Mouse (Mus musculus) intestine, embryonic 14.5 days (tissue): ENCODE measurements around the gene Notum. TPM values are rescaled to one million over a fixed set of nuclear protein-coding genes. Genes with fewer than 3 reads are reported as not detected.

Experiments
- ATAC-seq: fragments of 200-750 bp; cut with Nextera tagmentation; replicated peaks from 2 replicates; pipeline ENCODE4 v1.8.0; 2017; ENCODE audit warnings: low read depth, moderate number of reproducible peaks, moderate TSS enrichment, moderate library complexity; ENCODE audit not compliant: low FRiP score, low TSS enrichment
- DNase-seq: peaks from one replicate; pipeline ENCODE4 v3.0.0-alpha.2; 2018; ENCODE audit warnings: low spot score
- H3K27ac ChIP-seq: fragments of 300-500 bp; sonication (generic); 2 replicates; pipeline ENCODE4 v1.5.1; 2014; ENCODE audit warnings: low read depth, mild to moderate bottlenecking, control low read depth
- H3K27me3 ChIP-seq: fragments of 300-500 bp; sonication (generic); replicated peaks from 2 replicates; pipeline ENCODE4 v1.6.1; 2014; ENCODE audit warnings: low read length, control low read depth; ENCODE audit not compliant: control insufficient read depth, insufficient read depth
- H3K36me3 ChIP-seq: fragments of 300-500 bp; sonication (generic); 2 replicates; pipeline ENCODE4 v1.6.1; 2014; ENCODE audit warnings: low read length, control low read depth; ENCODE audit not compliant: control insufficient read depth, insufficient read depth
- H3K4me1 ChIP-seq: fragments of 300-500 bp; sonication (generic); replicated peaks from 2 replicates; pipeline ENCODE4 v1.6.1; 2014; ENCODE audit warnings: low read length, control low read depth, mixed read lengths; ENCODE audit not compliant: control insufficient read depth, insufficient read depth
- H3K4me2 ChIP-seq: fragments of 300-500 bp; sonication (generic); 2 replicates; pipeline ENCODE4 v1.6.1; 2014; ENCODE audit warnings: low read length
- H3K4me3 ChIP-seq: fragments of 300-500 bp; sonication (generic); 2 replicates; pipeline ENCODE4 v1.5.1; 2014; ENCODE audit warnings: low read depth, low read length, control low read depth, mixed read lengths
- H3K9ac ChIP-seq: fragments of 300-500 bp; sonication (generic); 2 replicates; pipeline ENCODE4 v1.6.1; 2014; ENCODE audit warnings: mild to moderate bottlenecking, low read length
- H3K9me3 ChIP-seq: fragments of 300-500 bp; sonication (generic); 2 replicates; pipeline ENCODE4 v1.6.1; 2016; ENCODE audit warnings: low read length, control low read depth; ENCODE audit not compliant: control insufficient read depth
- WGBS: fragments of 180-500 bp; shearing (Covaris S2); extraction: QIAGEN DNeasy Blood & Tissue Kit; methylation state at CpG from one replicate; pipeline ENCODE4 v1.1.7; 2014; 5-methylcytosine and 5-hydroxymethylcytosine counted together
- polyA plus RNA-seq: library from polyadenylated mRNA; unstranded; fragments of >200 nt; fragmentation: Nextera tagmentation; extraction: Ambion mirVana; gene quantifications from 2 replicates; pipeline ENCODE4 v1.2.1, GENCODE M21; 2014

The Notum gene
- polyA plus RNA-seq: 1.1 and 1.3 TPM in 2 replicates

DNA sequence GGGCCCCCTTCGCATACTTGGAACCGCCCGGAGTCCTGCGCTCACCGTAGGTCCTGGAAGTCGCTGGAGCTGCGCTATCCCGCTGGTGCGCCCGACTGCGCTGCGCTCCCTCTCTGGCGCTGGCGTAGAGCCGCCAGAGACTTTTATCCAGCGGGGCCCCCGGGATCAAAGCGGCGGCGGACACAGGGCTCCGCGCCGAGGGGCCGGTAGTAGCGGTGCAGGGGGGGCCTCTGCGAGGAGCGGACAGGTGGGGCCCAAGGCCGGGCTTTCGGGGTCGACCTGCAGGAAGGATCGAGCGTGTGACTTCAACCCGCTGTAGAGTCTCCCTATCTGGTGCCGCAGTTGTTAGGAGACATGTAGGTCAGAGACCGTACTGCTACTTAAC lies at the start of gene Notum:
TSS of gene Notum (minus strand) at position 100 of the 385 bp plus-strand sequence.
- Histone ChIP-seq H3K4me2 (peak within 1 kb of the TSS; percentile 70), H3K4me3 (peak within 1 kb of the TSS; percentile 21), H3K9me3 (no peaks in the 10 kb centered on the region), H3K36me3 (no peaks in the 10 kb centered on the region), H3K27ac (no peak within 1 kb of the TSS), H3K4me1 (peaks cover 9% of the 10 kb centered on the region), H3K9ac (no peak within 1 kb of the TSS), H3K27me3 (peaks cover 63% of the 10 kb centered on the region)
- ATAC-seq: no peak; the same call in 1 of the 2 replicates
- WGBS: under 1% methylated on average over 35 of the region's 35 CpGs
- peak; percentile 66 for DNase-seq

DNA sequence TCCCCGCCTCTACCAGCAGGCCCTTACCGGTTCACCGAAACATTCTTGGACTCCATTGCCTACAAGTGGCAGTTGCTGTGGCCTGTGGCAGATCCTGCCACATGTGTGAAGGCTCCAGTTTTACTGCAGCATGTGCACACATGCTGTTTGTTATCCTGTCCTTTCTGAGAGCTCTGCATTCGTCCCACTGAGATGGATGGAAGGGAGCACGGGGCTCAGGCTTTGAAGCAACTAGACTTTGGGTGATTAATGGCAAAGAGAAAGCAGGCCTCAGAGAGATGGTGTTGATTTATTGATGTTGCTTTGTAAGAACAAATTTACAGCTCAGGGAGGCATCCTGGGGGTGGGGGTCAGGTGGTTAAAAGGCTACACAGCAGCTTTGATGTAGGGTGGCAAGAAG lies 49.7 kb upstream of the Notum start:
- H3K9me3 ChIP-seq: no peaks in the 10 kb centered on the region
- peaks cover 19% of the 10 kb centered on the region for H3K36me3 ChIP-seq
- WGBS: 59% methylated on average over 5 of the region's 5 CpGs
- DNase-seq (no peak), ATAC-seq (no peak)
- no peak overlapping the region for H3K4me2 ChIP-seq
- peaks cover 27% of the 10 kb centered on the region for H3K4me1 ChIP-seq
- H3K27me3 ChIP-seq: no peaks in the 10 kb centered on the region
- no peak overlapping the region for H3K4me3 ChIP-seq
- H3K9ac ChIP-seq: no peak overlapping the region
- no peak overlapping the region for H3K27ac ChIP-seq

DNA sequence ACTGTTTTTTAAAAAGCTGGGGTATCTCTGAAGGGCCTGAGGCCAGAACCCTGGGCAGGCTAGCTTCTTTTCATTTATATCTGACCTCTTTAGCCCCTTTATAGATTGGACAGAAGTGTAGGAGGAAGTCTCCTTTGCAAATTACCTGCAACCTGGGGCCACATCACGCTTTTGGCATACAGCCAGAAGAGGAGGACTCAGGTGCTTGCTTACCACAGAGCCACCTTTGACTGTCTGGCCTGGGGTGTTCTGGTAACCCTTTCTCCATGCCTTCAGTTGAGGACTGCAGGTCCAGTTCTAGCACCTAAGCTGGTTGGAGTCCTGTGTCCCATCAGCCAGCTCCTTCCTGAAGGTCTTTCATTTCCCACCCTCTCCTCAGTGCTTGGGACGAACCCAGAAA lies 48.6 kb upstream of the Notum start:
- WGBS: 56% methylated on average over 2 of the region's 2 CpGs
- Histone ChIP-seq H3K36me3 (peaks cover 14% of the 10 kb centered on the region), H3K4me2 (no peak overlapping the region), H3K9me3 (no peaks in the 10 kb centered on the region), H3K4me1 (peaks cover 29% of the 10 kb centered on the region), H3K27ac (no peak overlapping the region), H3K9ac (no peak overlapping the region), H3K27me3 (no peaks in the 10 kb centered on the region), H3K4me3 (no peak overlapping the region)
- no peak for DNase-seq
- no peak for ATAC-seq

DNA sequence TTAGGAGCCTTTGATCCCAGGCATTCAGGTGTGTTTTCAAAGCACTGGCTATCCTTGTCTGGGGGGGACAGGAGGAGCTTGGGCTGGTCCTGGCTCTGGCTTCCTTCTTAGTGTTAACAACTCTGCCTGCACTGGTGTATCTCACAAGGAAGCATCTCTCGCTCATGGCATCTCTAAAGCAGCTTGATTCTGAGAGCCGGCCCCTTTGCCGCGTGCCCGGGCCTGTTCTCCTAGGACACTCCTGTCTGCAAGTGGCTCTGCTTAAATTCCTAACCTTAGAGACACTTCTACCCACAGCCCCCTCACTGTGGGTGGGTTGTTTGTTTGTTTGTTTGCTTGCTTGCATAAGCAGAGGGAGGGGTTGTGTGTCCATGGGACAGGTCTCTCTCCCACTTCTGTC lies 47.0 kb upstream of the Notum start:
- 23% methylated on average over 5 of the region's 5 CpGs for WGBS
- Histone ChIP-seq H3K4me2 (no peak overlapping the region), H3K4me1 (peaks cover 36% of the 10 kb centered on the region), H3K27ac (no peak overlapping the region), H3K36me3 (peaks cover 18% of the 10 kb centered on the region), H3K9ac (no peak overlapping the region), H3K9me3 (no peaks in the 10 kb centered on the region), H3K4me3 (no peak overlapping the region), H3K27me3 (no peaks in the 10 kb centered on the region)
- ATAC-seq (no peak), DNase-seq (no peak)

DNA sequence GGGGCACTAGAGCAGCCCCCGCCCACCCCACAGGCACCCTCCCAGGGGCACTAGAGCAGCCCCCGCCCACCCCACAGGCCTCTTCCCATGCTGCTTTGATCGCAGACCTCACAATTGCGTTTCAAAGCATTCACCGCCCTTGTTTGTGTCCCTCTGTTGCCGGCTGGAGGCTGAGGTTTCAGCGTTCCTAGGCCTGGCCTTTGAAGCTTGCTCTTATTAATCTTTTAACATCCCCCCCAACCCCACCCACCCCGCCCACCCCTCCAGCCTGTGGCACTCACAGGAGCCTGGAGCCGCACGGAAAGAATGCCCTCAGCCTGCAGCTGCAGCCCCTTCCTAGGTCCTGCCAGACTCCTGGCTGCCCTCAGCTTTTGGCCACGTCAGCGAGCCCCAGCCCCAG lies 46.2 kb upstream of the Notum start:
- peaks cover 23% of the 10 kb centered on the region for H3K36me3 ChIP-seq
- no peak overlapping the region for H3K27ac ChIP-seq
- 16% methylated on average over 11 of the region's 12 CpGs for WGBS
- no peak overlapping the region for H3K4me2 ChIP-seq
- H3K4me3 ChIP-seq: no peak overlapping the region
- H3K9me3 ChIP-seq: no peaks in the 10 kb centered on the region
- H3K27me3 ChIP-seq: no peaks in the 10 kb centered on the region
- no peak overlapping the region for H3K9ac ChIP-seq
- DNase-seq (no peak), ATAC-seq (no peak)
- H3K4me1 ChIP-seq: peaks cover 33% of the 10 kb centered on the region

DNA sequence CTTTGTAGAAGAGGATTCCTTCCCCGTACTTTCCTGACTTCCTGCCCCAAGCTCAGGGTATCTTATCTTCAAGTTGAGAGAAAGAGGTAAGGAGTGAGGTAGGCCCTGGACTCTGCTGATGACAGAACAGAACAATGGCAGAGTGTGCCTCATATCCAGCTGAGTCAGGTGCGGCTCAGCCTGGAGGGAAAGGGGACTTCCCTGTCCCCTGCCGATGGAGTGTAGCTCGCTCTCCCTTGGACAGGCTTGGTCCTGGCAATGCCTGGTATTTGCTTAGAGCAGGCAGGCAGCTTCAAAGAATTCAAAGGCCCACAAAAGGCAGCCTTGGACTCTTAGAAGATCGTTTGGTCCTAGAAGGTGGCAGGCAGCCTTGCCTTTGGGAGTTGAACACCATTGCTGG lies 45.1 kb upstream of the Notum start:
- no peak overlapping the region for H3K27ac ChIP-seq
- DNase-seq (no peak), ATAC-seq (no peak)
- no peaks in the 10 kb centered on the region for H3K27me3 ChIP-seq
- peaks cover 31% of the 10 kb centered on the region for H3K4me1 ChIP-seq
- H3K36me3 ChIP-seq: peaks cover 30% of the 10 kb centered on the region
- WGBS: 68% methylated on average over 5 of the region's 5 CpGs
- no peak overlapping the region for H3K9ac ChIP-seq
- no peak overlapping the region for H3K4me3 ChIP-seq
- H3K4me2 ChIP-seq: no peak overlapping the region
- no peaks in the 10 kb centered on the region for H3K9me3 ChIP-seq

DNA sequence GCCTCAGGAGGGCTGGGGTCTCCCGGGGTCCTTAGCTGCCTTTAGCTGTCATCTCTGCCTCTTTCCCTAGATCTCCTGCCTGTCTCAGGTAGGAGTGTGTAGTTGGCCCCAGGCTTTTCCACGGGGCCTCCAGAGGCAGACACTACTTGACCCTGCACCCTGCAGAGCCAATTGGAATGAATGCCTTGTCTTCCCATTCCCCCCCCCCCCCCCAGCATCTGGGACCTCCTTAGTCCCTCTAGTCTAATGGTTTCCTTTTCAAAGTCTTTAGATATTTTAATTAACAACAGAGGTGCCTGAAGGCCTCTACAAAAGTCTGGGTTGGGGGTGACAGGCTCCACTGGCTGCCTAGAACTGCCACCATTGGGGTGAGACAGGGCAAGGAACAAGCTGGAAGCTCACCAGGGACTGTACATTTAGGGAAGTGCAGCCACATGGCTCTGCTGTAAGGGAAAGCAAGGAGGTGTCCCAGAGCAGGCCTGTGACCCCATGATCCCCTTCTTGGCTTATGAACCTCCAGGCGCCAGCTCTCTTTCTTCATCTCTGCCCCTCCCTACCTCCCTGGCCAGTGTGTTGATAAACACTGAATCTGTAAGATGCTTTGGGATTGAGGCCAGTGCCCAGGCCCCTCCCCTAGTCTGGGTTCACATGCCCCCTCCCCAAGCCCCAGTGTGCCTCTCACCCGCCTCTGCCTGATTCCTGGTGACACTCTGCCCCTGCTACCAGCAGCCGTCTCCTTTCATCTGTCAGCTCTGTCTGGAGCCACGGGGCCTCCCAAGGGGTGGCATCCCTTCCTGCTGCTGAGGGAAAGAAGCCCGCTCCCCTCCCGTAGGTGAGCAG lies 43.7 kb upstream of the Notum start:
- H3K4me1 ChIP-seq: peaks cover 31% of the 10 kb centered on the region
- no peaks in the 10 kb centered on the region for H3K9me3 ChIP-seq
- H3K4me3 ChIP-seq: no peak overlapping the region
- no peak for ATAC-seq
- no peak overlapping the region for H3K4me2 ChIP-seq
- no peak overlapping the region for H3K27ac ChIP-seq
- peaks cover 20% of the 10 kb centered on the region for H3K36me3 ChIP-seq
- no peaks in the 10 kb centered on the region for H3K27me3 ChIP-seq
- no peak for DNase-seq
- no peak overlapping the region for H3K9ac ChIP-seq
- 37% methylated on average over 8 of the region's 8 CpGs for WGBS

DNA sequence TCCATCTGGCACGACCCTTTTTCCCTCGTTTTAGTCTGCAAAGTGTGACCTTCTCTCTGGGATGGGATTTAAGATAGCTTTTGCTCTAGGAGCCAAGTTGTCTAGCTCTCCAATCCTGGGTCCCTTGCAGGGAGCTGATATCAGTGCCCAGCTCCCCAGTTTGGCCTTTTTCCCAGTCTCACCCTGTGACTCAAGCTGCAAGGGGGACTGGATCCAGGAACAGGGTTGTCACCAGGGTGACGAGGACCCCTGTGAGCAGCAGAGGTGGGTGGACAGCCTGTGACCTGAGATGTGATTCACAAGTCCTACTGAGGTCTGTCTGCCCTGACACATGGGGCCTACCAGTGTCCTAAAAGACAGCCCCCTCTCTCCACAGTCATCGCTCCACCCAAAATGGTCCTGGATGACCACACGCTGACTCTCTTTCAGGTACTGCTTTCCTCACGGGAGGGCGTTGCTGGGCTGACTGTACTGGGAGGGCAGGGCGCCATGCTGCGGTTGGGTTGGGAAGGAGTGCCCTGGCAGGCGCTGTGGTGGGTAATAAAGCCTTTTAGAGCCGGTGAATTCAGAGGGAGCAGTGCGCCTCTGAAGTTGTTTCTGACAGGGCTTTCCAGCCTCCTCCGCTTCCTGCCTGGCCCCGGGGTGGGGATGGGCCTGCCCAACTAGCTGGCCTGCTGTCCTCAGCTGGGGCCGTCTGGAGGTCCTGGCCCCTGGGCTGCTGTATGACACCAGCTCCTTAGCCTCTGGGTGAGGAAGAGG lies 42.9 kb upstream of the Notum start:
- Histone ChIP-seq H3K4me1 (peaks cover 31% of the 10 kb centered on the region), H3K9ac (no peak overlapping the region), H3K4me2 (no peak overlapping the region), H3K9me3 (no peaks in the 10 kb centered on the region), H3K27me3 (no peaks in the 10 kb centered on the region), H3K36me3 (peaks cover 19% of the 10 kb centered on the region), H3K27ac (no peak overlapping the region), H3K4me3 (no peak overlapping the region)
- DNase-seq: no peak
- 33% methylated on average over 15 of the region's 15 CpGs for WGBS
- ATAC-seq: no peak
